Mouse (Mus musculus): Measurements from ENCODE around the gene Ccdc13. TPM values are rescaled to one million over a fixed set of nuclear protein-coding genes. Genes with fewer than 3 reads are reported as not detected.

The Ccdc13 gene
- total and polyA plus RNA-seq, 3 experiments, result 0.25 TPM; not detected in 2

DNA sequence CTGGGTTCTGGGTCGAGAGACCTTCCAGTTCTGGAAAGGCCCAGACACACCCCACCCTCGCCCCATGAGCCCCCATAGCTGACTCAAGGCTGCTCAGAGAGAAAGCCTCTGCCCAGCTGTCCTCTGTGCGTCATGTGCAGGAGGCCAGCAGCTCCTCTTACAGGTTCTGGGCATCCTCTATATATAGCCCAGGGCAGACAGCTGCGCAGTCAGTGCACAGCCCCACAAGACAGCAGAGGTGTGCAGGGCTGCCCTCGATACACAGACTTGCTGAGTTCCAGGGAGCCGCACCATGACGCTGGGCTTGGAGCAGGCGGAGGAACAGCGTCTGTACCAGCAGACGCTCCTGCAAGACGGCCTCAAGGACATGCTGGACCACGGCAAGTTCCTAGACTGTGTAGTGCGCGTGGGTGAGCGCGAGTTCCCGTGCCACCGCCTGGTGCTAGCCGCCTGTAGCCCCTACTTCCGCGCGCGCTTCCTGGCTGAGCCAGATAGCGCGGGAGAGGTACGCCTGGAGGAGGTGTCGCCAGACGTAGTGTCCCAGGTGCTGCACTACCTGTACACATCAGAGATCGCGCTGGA lies 61.7 kb downstream of the Ccdc13 start, which contains the start of gene Klhl40:
TSS of gene Klhl40 (plus strand) at position 124 of the 582 bp plus-strand sequence.
- Histone ChIP-seq H3K4me2 (ENCODE audit: insufficient read depth, low read depth, poor library complexity, severe bottlenecking) (no peak within 1 kb of the TSS), H3K4me3 (replicated peaks in 1 of 3; ENCODE audit: low read depth in 2 of 3, low read length in 2 of 3, poor library complexity in 1 of 3) (no peak within 1 kb of the TSS), H3K27me3 (replicated peaks) (peaks cover 25% of the 10 kb centered on the region), H3K79me2 (replicated peaks; ENCODE audit: control insufficient read depth, extremely low read depth, insufficient read depth, poor library complexity, severe bottlenecking) (no peaks in the 10 kb centered on the region), H3K4me1 (ENCODE audit: control insufficient read depth in 1 of 2, insufficient read depth in 2 of 2) (no peaks in the 10 kb centered on the region), H3K27ac (ENCODE audit: insufficient read depth, low read depth) (no peak within 1 kb of the TSS), H3K9me3 (replicated peaks; ENCODE audit: low read length) (peaks cover 3% of the 10 kb centered on the region), H3K36me3 (replicated peaks in 1 of 2; ENCODE audit: control insufficient read depth in 1 of 2, insufficient read depth in 1 of 2, low read length in 1 of 2) (no peaks in the 10 kb centered on the region), H3K9ac (ENCODE audit: insufficient read depth, low read depth) (no peak within 1 kb of the TSS)
- dilution Hi-C loops (cut with MboI; ENCODE audit: extremely low pct_ligation_motif_present, extremely low pct_unique_long_range_greater_than_20kb, low sequenced_read_pairs) (no loop called here), in situ Hi-C loops (cut with MboI; ENCODE audit: low pct_ligation_motif_present, low pct_unique_long_range_greater_than_20kb, low sequenced_read_pairs) (no loop called here)
- TF ChIP-seq JUN (IDR thresholded peaks at IDR 0.05; ENCODE audit: insufficient read depth, low read depth, low read length) (no peak), USF1 (IDR thresholded peaks at IDR 0.05; ENCODE audit: low read depth, low read length) (no peak), ELF1 (IDR thresholded peaks at IDR 0.05; ENCODE audit: low read depth, low read length) (no peak), POLR2AphosphoS2 (IDR thresholded peaks at IDR 0.05; ENCODE audit: low read depth, low read length) (no peak), SIN3A (IDR thresholded peaks at IDR 0.05; ENCODE audit: low read length) (no peak)
- no peak for DNase-seq (ENCODE audit: extremely low read depth)

DNA sequence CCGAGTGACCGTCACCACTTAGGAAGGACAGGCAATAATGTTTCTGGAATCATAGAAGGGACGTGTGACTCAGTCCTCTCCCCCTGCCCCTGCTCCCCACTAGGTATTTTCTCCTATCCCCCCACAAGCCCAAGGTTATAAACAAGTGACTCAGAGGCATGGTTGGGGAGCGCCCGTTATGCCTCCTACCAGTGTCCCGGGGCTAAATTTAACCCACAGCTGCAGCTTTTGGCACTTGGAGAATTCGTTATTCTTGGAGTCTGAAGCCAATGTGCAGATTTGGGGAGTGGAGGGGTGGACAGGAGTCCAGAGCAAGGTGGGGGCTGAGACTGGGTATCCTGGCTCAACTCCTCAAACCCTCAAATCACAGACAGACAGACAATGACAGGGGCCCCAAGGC lies 62.8 kb downstream of the Ccdc13 start:
- Histone ChIP-seq H3K4me1 (ENCODE audit: control insufficient read depth in 1 of 2, insufficient read depth in 2 of 2) (no peaks in the 10 kb centered on the region), H3K27me3 (replicated peaks) (peaks cover 19% of the 10 kb centered on the region), H3K4me3 (replicated peaks in 1 of 3; ENCODE audit: low read depth in 2 of 3, low read length in 2 of 3, poor library complexity in 1 of 3) (no peak overlapping the region), H3K36me3 (replicated peaks in 1 of 2; ENCODE audit: control insufficient read depth in 1 of 2, insufficient read depth in 1 of 2, low read length in 1 of 2) (no peaks in the 10 kb centered on the region), H3K9me3 (replicated peaks; ENCODE audit: low read length) (peaks cover 3% of the 10 kb centered on the region), H3K27ac (ENCODE audit: insufficient read depth, low read depth) (no peak overlapping the region), H3K79me2 (replicated peaks; ENCODE audit: control insufficient read depth, extremely low read depth, insufficient read depth, poor library complexity, severe bottlenecking) (no peaks in the 10 kb centered on the region), H3K9ac (ENCODE audit: insufficient read depth, low read depth) (no peak overlapping the region), H3K4me2 (ENCODE audit: insufficient read depth, low read depth, poor library complexity, severe bottlenecking) (no peak overlapping the region)
- dilution Hi-C loops (cut with MboI; ENCODE audit: extremely low pct_ligation_motif_present, extremely low pct_unique_long_range_greater_than_20kb, low sequenced_read_pairs), result no loop called here
- in situ Hi-C loops (cut with MboI; ENCODE audit: low pct_ligation_motif_present, low pct_unique_long_range_greater_than_20kb, low sequenced_read_pairs), result no loop called here
- DNase-seq (ENCODE audit: extremely low read depth), result no peak
- TF ChIP-seq MAZ (IDR thresholded peaks at IDR 0.05; ENCODE audit: low read depth, low read length), result no peak
- TF ChIP-seq JUND (conservative IDR thresholded peaks at IDR 0.05; ENCODE audit: low read depth, low read length), result no peak
- no peak for TF ChIP-seq POLR2AphosphoS2 (IDR thresholded peaks at IDR 0.05; ENCODE audit: low read depth, low read length)
- TF ChIP-seq UBTF (IDR thresholded peaks at IDR 0.05; ENCODE audit: low read depth, low read length), result no peak

DNA sequence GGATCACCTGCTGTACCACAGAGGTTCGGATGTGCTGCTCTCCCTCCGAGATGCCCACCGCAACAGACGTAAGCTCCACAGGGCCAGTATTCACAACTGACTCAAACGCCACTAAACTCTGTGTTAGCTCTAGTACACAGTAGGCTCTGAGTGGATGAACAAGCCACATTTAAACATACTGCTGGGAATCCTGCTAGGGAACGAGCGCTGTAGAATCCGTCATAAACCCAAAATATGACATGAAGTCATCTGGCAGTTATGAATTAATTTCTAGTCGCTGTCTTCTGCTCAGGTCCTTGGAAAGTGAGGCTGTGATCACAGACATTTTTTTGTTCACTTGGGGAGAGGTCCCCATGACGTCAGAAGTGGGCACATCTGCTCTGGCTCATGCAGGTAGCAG lies 63.3 kb downstream of the Ccdc13 start:
- Histone ChIP-seq H3K79me2 (replicated peaks; ENCODE audit: control insufficient read depth, extremely low read depth, insufficient read depth, poor library complexity, severe bottlenecking) (no peaks in the 10 kb centered on the region), H3K27ac (ENCODE audit: insufficient read depth, low read depth) (no peak overlapping the region), H3K27me3 (replicated peaks) (peaks cover 18% of the 10 kb centered on the region), H3K36me3 (replicated peaks in 1 of 2; ENCODE audit: control insufficient read depth in 1 of 2, insufficient read depth in 1 of 2, low read length in 1 of 2) (no peaks in the 10 kb centered on the region), H3K4me1 (ENCODE audit: control insufficient read depth in 1 of 2, insufficient read depth in 2 of 2) (no peaks in the 10 kb centered on the region), H3K9me3 (replicated peaks; ENCODE audit: low read length) (peaks cover 3% of the 10 kb centered on the region), H3K4me3 (replicated peaks in 1 of 3; ENCODE audit: low read depth in 2 of 3, low read length in 2 of 3, poor library complexity in 1 of 3) (no peak overlapping the region), H3K9ac (ENCODE audit: insufficient read depth, low read depth) (no peak overlapping the region), H3K4me2 (ENCODE audit: insufficient read depth, low read depth, poor library complexity, severe bottlenecking) (no peak overlapping the region)
- DNase-seq (ENCODE audit: extremely low read depth), result no peak
- dilution Hi-C loops (cut with MboI; ENCODE audit: extremely low pct_ligation_motif_present, extremely low pct_unique_long_range_greater_than_20kb, low sequenced_read_pairs) (no loop called here), in situ Hi-C loops (cut with MboI; ENCODE audit: low pct_ligation_motif_present, low pct_unique_long_range_greater_than_20kb, low sequenced_read_pairs) (no loop called here)
- TF ChIP-seq BHLHE40 (IDR thresholded peaks at IDR 0.05; ENCODE audit: low read depth, low read length) (no peak), TBP (conservative IDR thresholded peaks at IDR 0.05; ENCODE audit: low read depth, low read length) (no peak), ZKSCAN1 (IDR thresholded peaks at IDR 0.05; ENCODE audit: borderline replicate concordance, low read depth, low read length) (no peak), ZMIZ1 (IDR thresholded peaks at IDR 0.05; ENCODE audit: low read depth, low read length) (no peak), ZNF384 (IDR thresholded peaks at IDR 0.05; ENCODE audit: low read depth, low read length) (no peak), ELF1 (IDR thresholded peaks at IDR 0.05; ENCODE audit: low read depth, low read length) (no peak), HCFC1 (IDR thresholded peaks at IDR 0.05; ENCODE audit: low read depth, low read length) (no peak), SMC3 (IDR thresholded peaks at IDR 0.05; ENCODE audit: low read depth, low read length) (no peak), MAX (IDR thresholded peaks at IDR 0.05; ENCODE audit: low read length) (no peak), ETS1 (conservative IDR thresholded peaks at IDR 0.05; ENCODE audit: low read depth, low read length) (no peak), EP300 (IDR thresholded peaks at IDR 0.05; ENCODE audit: low read length) (no peak), E2F4 (IDR thresholded peaks at IDR 0.05; ENCODE audit: insufficient replicate concordance, low read depth, low read length) (no peak), MXI1 (IDR thresholded peaks at IDR 0.05; ENCODE audit: low read depth, low read length) (no peak), CHD1 (IDR thresholded peaks at IDR 0.05; ENCODE audit: low read depth, low read length) (no peak), USF2 (conservative IDR thresholded peaks at IDR 0.05; ENCODE audit: low read depth, low read length) (no peak)
